Mouse (Mus musculus) heart, adult 2 months (tissue): ENCODE measurements at regions not wholly inside any gene's neighbourhood (a gene's known extent, or its start where the extent isn't known, plus 50 kb on each side); places are given as distances from the start of the nearest gene placed in this dataset.

Source experiments
- CTCF ChIP-seq: fragments of 200-600 bp; IDR thresholded peaks from 2 replicates; pipeline ENCODE4 v1.8.1; 2022; ENCODE audit warnings: antibody characterized with exemption, mild to moderate bottlenecking, moderate library complexity
- POLR2A ChIP-seq: fragments of 200-500 bp; IDR thresholded peaks from 2 replicates; pipeline ENCODE4 v1.6.1; 2011; ENCODE audit warnings: mild to moderate bottlenecking, low read depth, low read length, control low read depth; ENCODE audit not compliant: insufficient read depth

DNA sequence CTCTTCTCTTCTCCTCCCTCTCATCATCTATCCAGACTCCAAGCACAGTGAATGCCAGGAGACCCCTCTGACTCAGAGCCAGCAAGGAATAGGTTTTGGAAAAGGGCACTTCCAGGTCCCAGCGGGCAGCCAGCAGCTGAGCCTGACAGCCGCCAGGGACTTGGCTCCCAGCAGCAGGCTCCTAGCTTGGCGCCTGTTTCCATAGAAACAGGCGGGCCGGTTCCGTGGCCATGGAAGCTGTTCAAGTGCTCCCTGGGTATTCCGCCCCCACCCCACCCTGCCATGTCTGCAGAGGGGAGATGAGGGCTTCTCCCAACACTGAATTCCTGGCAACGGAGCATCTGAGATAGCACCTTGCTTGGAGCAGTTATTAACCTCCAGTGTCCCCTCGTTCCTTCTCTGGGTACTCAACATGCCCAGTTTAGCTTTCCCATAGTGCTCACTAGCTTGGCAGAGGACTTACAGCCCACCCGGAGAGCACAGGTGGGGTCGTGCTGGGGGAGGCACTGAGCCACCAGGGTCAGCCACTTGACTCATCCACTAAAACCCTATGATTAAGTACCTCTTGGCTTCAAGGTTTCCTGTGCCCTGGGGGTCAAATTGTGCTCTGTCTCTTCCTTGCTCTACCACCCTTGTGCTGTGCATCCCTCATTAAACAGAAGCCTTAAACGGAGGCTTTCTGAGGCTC lies 222.7 kb downstream of the H2al1j start:
- TF ChIP-seq CTCF (no peak), POLR2A (no peak)
